Mouse (Mus musculus) stomach, embryonic 15.5 days (tissue): ENCODE measurements at regions not wholly inside any gene's neighbourhood (a gene's known extent, or its start where the extent isn't known, plus 50 kb on each side); places are given as distances from the start of the nearest gene placed in this dataset.

Experiments used
- ATAC-seq: fragments of 200-750 bp; cut with Nextera tagmentation; 2 replicates; pipeline ENCODE4 v1.8.0; 2017; ENCODE audit warnings: low read depth, moderate number of reproducible peaks, moderate TSS enrichment; ENCODE audit not compliant: insufficient read depth, low FRiP score
- H3K27ac ChIP-seq: fragments of 300-500 bp; sonication (generic); 2 replicates; pipeline ENCODE4 v1.5.1; 2015; ENCODE audit warnings: mild to moderate bottlenecking, inconsistent platforms
- H3K27me3 ChIP-seq: fragments of 300-500 bp; sonication (generic); replicated peaks from 2 replicates; pipeline ENCODE4 v1.6.1; 2015; ENCODE audit warnings: inconsistent platforms
- H3K36me3 ChIP-seq: fragments of 300-500 bp; sonication (generic); 2 replicates; pipeline ENCODE4 v1.6.1; 2015; ENCODE audit warnings: inconsistent platforms
- H3K4me1 ChIP-seq: fragments of 300-500 bp; sonication (generic); 2 replicates; pipeline ENCODE4 v1.6.1; 2015; ENCODE audit warnings: inconsistent platforms
- H3K4me2 ChIP-seq: fragments of 300-500 bp; sonication (generic); 2 replicates; pipeline ENCODE4 v1.6.1; 2015; ENCODE audit warnings: mild to moderate bottlenecking, inconsistent platforms
- H3K4me3 ChIP-seq: fragments of 300-500 bp; sonication (generic); replicated peaks from 2 replicates; pipeline ENCODE4 v1.5.1; 2015; ENCODE audit warnings: inconsistent platforms
- H3K9ac ChIP-seq: fragments of 300-500 bp; sonication (generic); 2 replicates; pipeline ENCODE4 v1.6.1; 2015; ENCODE audit warnings: inconsistent platforms
- H3K9me3 ChIP-seq: fragments of 300-500 bp; sonication (generic); 2 replicates; pipeline ENCODE4 v1.6.1; 2016; ENCODE audit warnings: inconsistent platforms
- WGBS: fragments of 180-500 bp; shearing (Covaris S2); methylation state at CpG from one replicate; pipeline ENCODE4 v1.1.7; 2015; 5-methylcytosine and 5-hydroxymethylcytosine counted together

DNA sequence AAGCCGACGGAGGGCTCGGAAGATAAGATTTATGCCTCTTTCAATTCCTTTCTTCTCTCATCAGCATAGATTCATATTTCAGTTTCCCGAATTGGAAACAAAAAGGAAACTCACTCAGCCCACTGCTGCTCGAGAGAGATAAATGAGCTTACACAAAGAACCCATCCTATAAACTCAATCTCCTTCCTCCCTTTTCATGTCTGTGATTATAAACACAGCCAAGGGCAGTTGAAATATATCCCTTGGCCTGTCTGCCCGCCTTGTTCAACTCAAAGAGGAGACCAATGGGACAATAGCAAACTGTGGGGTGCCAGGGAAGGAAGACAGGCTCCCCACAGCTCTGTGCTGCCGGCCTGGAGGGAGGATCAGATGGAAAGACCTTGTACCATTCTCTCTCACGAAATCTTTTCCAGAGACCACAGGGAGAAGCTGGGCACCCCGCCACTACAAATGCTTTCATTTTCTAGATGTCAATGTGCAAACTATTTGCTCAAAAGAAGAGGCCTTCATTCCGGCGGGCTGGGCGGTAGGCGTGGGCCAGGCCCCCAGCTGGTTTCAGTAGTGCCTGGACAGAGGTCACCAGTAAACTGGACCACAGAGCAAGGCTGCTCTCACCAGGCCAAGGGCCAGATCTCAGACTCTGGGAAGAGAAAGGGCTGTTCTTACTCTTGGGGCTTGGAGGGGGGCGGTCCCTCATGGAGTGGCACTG is 69.7 kb upstream of the Syt13 start:
- 26% methylated on average over 14 of the region's 14 CpGs for WGBS
- Histone ChIP-seq H3K4me2 (no peak overlapping the region; the same call in 1 of the 2 replicates), H3K9ac (no peak overlapping the region), H3K36me3 (no peaks in the 10 kb centered on the region), H3K27me3 (no peaks in the 10 kb centered on the region), H3K9me3 (no peaks in the 10 kb centered on the region), H3K4me1 (peaks cover 9% of the 10 kb centered on the region; the same call in 1 of the 2 replicates), H3K4me3 (no peak overlapping the region), H3K27ac (peak overlapping the region; percentile 77)
- ATAC-seq, result 0 out of 2 replicates have a peak, but pooled peaks have one; percentile 4

DNA sequence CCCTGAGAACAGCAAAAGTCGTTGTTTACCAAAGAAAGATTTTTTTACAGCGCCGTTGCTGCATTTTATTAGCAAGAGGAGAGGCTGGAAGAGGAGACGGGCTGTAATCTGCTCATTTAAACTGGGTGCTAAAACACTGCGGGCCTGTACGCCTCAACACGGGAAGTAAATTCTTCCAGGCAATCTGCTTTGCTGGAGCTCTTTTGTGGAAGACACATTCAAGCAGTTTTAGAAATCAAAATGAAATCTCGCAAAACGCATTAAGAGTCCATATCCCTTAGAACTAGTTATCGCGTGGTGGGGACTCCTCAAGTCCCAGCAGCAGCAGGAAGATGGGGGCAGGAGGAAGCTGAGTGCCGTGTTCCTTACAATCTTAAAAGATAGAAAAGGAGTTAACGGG is 65.9 kb upstream of the Syt13 start:
- H3K9ac ChIP-seq, result no peak overlapping the region
- peaks cover 7% of the 10 kb centered on the region; the same call in 1 of the 2 replicates for H3K4me1 ChIP-seq
- no peaks in the 10 kb centered on the region for H3K9me3 ChIP-seq
- H3K27me3 ChIP-seq, result no peaks in the 10 kb centered on the region
- no peak overlapping the region for H3K27ac ChIP-seq
- 68% methylated on average over 13 of the region's 13 CpGs for WGBS
- no peak overlapping the region for H3K4me2 ChIP-seq
- no peak overlapping the region for H3K4me3 ChIP-seq
- H3K36me3 ChIP-seq, result no peaks in the 10 kb centered on the region
- ATAC-seq, result no peak

DNA sequence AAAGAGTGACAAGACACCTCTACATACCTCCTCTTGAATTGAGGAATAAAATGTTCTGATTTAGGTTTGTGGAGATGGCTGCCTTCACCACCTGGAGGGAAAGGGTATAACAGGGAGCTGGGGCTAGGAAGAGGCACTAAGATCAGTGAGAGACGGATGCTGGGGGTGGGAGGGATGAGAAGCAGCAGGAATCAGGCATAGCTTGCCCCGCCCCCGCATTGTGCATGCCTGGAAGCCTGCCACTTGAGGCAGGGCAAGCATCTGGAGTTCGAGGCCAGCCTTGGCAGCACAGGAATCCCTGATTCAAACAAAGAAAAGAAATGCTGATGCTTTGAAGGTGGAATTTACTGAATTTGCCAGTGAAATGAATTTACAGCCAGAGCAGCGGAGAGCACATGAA is 63.6 kb upstream of the Syt13 start:
- Histone ChIP-seq H3K27me3 (no peaks in the 10 kb centered on the region), H3K9me3 (no peaks in the 10 kb centered on the region), H3K36me3 (no peaks in the 10 kb centered on the region), H3K9ac (no peak overlapping the region), H3K4me3 (no peak overlapping the region), H3K4me1 (no peaks in the 10 kb centered on the region), H3K4me2 (no peak overlapping the region), H3K27ac (no peak overlapping the region)
- WGBS, result 45% methylated on average over 5 of the region's 5 CpGs
- ATAC-seq, result no peak

DNA sequence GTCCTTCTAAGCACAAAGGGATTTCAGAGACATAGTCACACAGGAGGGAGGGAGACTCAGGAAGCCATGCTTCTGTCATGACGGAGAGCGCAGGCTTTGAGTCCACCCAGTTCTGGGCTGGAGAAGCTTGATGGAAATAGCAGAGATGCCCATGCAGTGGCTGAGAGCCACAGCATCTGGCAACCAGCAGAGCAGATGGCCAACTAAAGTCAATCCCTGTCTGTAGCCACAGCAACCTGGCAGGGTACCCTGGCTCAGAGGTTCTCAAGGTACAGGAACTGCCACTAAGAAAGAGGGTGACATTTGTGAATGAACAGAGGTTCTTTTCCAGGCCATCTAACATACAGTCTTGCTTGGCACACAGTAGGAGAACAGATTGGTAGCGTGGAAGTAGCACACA is 61.7 kb upstream of the Syt13 start:
- ATAC-seq, result no peak
- no peak overlapping the region for H3K4me3 ChIP-seq
- WGBS, result 90% methylated on average over 3 of the region's 3 CpGs
- no peak overlapping the region for H3K27ac ChIP-seq
- H3K4me1 ChIP-seq, result no peaks in the 10 kb centered on the region
- no peak overlapping the region for H3K4me2 ChIP-seq
- H3K36me3 ChIP-seq, result no peaks in the 10 kb centered on the region
- no peaks in the 10 kb centered on the region for H3K27me3 ChIP-seq
- no peaks in the 10 kb centered on the region for H3K9me3 ChIP-seq
- no peak overlapping the region for H3K9ac ChIP-seq

DNA sequence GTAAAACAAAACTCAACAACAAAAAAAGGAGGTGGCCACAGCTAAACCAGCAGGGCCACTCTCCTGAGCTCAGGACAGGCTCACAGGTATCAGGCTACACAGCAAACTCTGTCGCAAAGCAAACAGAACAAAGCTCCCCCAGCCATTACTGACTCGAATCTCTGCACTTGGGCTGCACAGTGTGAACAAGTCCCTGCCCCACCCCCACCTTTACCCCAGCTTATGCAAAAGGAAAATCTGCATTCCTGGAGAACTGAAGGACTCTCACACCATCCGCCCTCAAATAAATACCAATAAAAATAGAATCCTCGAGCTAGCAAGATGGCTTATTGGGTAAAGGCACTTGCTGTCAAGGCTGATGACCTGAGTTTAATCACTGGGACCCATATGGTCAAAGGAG is 60.6 kb upstream of the Syt13 start:
- no peak overlapping the region for H3K9ac ChIP-seq
- no peak overlapping the region for H3K27ac ChIP-seq
- no peaks in the 10 kb centered on the region for H3K27me3 ChIP-seq
- no peak overlapping the region for H3K4me2 ChIP-seq
- no peak overlapping the region for H3K4me3 ChIP-seq
- no peaks in the 10 kb centered on the region for H3K4me1 ChIP-seq
- no peak for ATAC-seq
- no peaks in the 10 kb centered on the region for H3K9me3 ChIP-seq
- WGBS, result 59% methylated on average over 4 of the region's 4 CpGs
- H3K36me3 ChIP-seq, result no peaks in the 10 kb centered on the region

DNA sequence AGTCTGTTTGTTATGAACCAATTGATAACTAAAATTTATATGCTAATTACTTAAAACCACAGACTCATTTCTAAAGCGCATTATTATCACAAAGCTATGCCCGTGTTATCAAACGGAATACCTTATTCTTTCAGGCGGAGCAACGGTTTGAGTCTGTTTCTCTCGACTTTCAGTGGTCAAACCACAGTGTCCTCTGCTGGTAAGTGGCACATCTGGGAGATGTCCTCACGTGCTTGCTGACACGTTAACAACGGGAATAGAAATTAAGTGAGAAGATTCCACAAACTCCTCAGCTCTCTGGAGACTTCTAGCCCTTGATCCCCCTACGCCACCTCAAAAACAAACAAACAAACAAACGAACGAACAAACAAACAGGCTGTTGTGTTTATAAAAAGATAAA is 58.9 kb upstream of the Syt13 start:
- ATAC-seq, result no peak
- no peak overlapping the region for H3K9ac ChIP-seq
- no peak overlapping the region for H3K27ac ChIP-seq
- H3K4me2 ChIP-seq, result no peak overlapping the region
- no peaks in the 10 kb centered on the region for H3K9me3 ChIP-seq
- 64% methylated on average over 12 of the region's 12 CpGs for WGBS
- H3K4me1 ChIP-seq, result no peaks in the 10 kb centered on the region
- H3K4me3 ChIP-seq, result no peak overlapping the region
- H3K27me3 ChIP-seq, result no peaks in the 10 kb centered on the region
- H3K36me3 ChIP-seq, result no peaks in the 10 kb centered on the region

DNA sequence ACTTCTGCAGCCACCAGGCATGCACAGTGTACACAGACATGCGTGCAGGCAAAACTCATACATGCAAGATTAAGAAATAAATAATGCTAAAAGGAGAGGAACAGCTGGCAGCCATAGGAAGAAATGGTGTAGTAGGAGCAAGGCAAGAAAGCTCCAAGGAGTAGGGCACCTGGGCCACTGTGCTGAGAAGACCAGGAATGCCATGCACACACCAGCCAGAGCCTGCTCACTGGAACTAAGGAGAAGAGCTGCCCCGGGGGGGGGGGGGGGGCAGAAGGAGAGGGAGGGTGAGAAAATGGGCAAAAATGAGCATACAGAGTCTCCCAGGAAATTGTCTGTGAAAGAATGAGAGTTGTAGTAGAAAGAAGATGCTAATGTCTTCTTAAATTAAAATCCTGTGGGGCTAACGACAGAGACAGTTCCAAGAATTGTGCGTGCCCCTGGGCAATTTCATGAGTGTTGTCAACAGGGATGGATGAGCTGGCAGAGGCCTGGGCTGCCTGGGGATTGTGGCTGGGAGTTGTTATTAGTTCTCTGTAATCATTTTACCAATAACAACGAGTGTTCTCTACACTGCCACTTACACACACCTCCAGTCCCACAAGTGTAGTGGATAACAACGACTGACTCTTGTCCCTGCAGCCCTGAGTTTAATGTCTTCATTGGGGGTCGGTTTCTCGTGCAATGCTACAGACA is 54.2 kb upstream of the Syt13 start:
- Histone ChIP-seq H3K9ac (no peak overlapping the region), H3K4me2 (no peak overlapping the region), H3K9me3 (no peaks in the 10 kb centered on the region), H3K4me1 (no peaks in the 10 kb centered on the region), H3K4me3 (no peak overlapping the region), H3K36me3 (no peaks in the 10 kb centered on the region), H3K27me3 (no peaks in the 10 kb centered on the region), H3K27ac (no peak overlapping the region)
- ATAC-seq, result no peak
- WGBS, result 72% methylated on average over 8 of the region's 8 CpGs
